Mouse (Mus musculus): ENCODE measurements around the gene Carmil1.

DNA sequence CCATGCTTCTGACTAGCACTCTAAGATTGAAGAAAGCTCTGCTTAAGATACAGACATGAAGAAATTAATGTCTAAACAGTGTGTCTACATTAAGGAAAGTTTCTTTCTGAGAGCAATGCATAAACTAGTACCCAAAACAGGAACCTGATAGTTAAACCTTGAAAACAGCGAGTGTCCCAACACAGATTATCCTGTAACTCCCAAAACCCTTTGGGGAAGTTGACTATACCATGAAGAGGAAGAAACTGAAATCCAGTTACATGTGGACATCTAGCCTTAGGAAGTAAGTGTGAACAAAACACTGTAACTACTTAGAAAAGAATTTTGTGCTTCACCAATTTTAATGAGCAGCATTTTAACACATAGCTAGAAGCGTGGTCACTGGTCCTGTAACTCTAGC is 177.4 kb downstream of the Carmil1 start:
- TF ChIP-seq GATA1 (IDR thresholded peaks at IDR 0.05; ENCODE audit: low read length): no peak
- TF ChIP-seq TAL1 (IDR thresholded peaks at IDR 0.05; ENCODE audit: low read length): no peak

Measured in erythroblast, embryonic 14.5 days (primary cell).